Mouse (Mus musculus) testis, adult 2 months (tissue): ENCODE measurements around the gene Dock8. TPM values are rescaled to one million over a fixed set of nuclear protein-coding genes. Genes with fewer than 3 reads are reported as not detected.

Experiments used
- H3K27ac ChIP-seq: fragments of 200-500 bp; 2 replicates; pipeline ENCODE4 v1.5.1; 2012; ENCODE audit warnings: low read depth, low read length; ENCODE audit not compliant: control insufficient read depth, insufficient read depth
- H3K27me3 ChIP-seq: fragments of 200-500 bp; 2 replicates; pipeline ENCODE4 v1.6.1; 2012; ENCODE audit warnings: mild to moderate bottlenecking, low read length, moderate library complexity; ENCODE audit not compliant: control insufficient read depth, insufficient read depth
- H3K36me3 ChIP-seq: fragments of 200-500 bp; 2 replicates; pipeline ENCODE4 v1.6.1; 2012; ENCODE audit warnings: mild to moderate bottlenecking, low read length; ENCODE audit not compliant: control insufficient read depth, insufficient read depth
- H3K4me1 ChIP-seq: fragments of 200-500 bp; 2 replicates; pipeline ENCODE4 v1.6.1; 2012; ENCODE audit warnings: low read length; ENCODE audit not compliant: control insufficient read depth, insufficient read depth
- H3K4me3 ChIP-seq: fragments of 200-500 bp; 2 replicates; pipeline ENCODE4 v1.5.1; 2012; ENCODE audit warnings: low read depth, mild to moderate bottlenecking, low read length, moderate library complexity, mixed read lengths; ENCODE audit not compliant: control insufficient read depth
- CTCF ChIP-seq: fragments of 200-500 bp; IDR thresholded peaks from 2 replicates; pipeline ENCODE4 v1.5.1; 2012; ENCODE audit warnings: low read depth, mild to moderate bottlenecking, inconsistent platforms, low read length, moderate library complexity; ENCODE audit not compliant: control insufficient read depth, insufficient read depth, insufficient replicate concordance
- POLR2A ChIP-seq: fragments of 200-500 bp; IDR thresholded peaks from 2 replicates; pipeline ENCODE4 v1.6.1; 2012; ENCODE audit warnings: low read depth, mild to moderate bottlenecking, inconsistent platforms, low read length, moderate library complexity; ENCODE audit not compliant: control insufficient read depth
- polyA plus RNA-seq: library from polyadenylated mRNA; depleted of rRNA; stranded (reverse); fragments of >200 nt; gene quantifications from 2 replicates; pipeline ENCODE4 v1.2.3, GENCODE M21; 2012

The Dock8 gene
- polyA plus RNA-seq, 1 experiment, result 3.8 TPM

- Histone ChIP-seq H3K4me1 (peaks cover 3% of the 10 kb centered on the region; the same call in 1 of the 2 replicates), H3K27me3 (no peaks in the 10 kb centered on the region), H3K4me3 (no peak overlapping the region), H3K36me3 (no peaks in the 10 kb centered on the region), H3K27ac (0 out of 2 replicates have a peak overlapping the region, but pooled peaks have one; percentile 36)
- no peak for TF ChIP-seq CTCF
Measured at GRCm38 (mm10) chr19:24977991-24978390, 21.3 kb upstream of the Dock8 start.

GRCm38 (mm10) chr19:24978852-24979842, 20.2 kb upstream of the Dock8 start:
- Histone ChIP-seq H3K4me1 (peaks cover 3% of the 10 kb centered on the region; the same call in 1 of the 2 replicates), H3K27me3 (no peaks in the 10 kb centered on the region), H3K27ac (no peak overlapping the region), H3K4me3 (no peak overlapping the region), H3K36me3 (no peaks in the 10 kb centered on the region)
- TF ChIP-seq POLR2A (no peak), CTCF (no peak)

GRCm38 (mm10) chr19:24981294-24981693, 18.0 kb upstream of the Dock8 start:
- no peaks in the 10 kb centered on the region for H3K27me3 ChIP-seq
- no peaks in the 10 kb centered on the region for H3K36me3 ChIP-seq
- no peak for TF ChIP-seq CTCF
- H3K27ac ChIP-seq, result no peak overlapping the region
- peaks cover 3% of the 10 kb centered on the region; the same call in 1 of the 2 replicates for H3K4me1 ChIP-seq
- no peak overlapping the region for H3K4me3 ChIP-seq

- TF ChIP-seq CTCF (no peak), POLR2A (no peak)
- no peaks in the 10 kb centered on the region for H3K27me3 ChIP-seq
- H3K27ac ChIP-seq, result no peak overlapping the region
- peaks cover 3% of the 10 kb centered on the region; the same call in 1 of the 2 replicates for H3K4me1 ChIP-seq
- no peak overlapping the region for H3K4me3 ChIP-seq
- H3K36me3 ChIP-seq, result no peaks in the 10 kb centered on the region
Measured at GRCm38 (mm10) chr19:24983050-24983449, 16.3 kb upstream of the Dock8 start.

GRCm38 (mm10) chr19:24983857-24984498, 15.4 kb upstream of the Dock8 start:
- no peak overlapping the region for H3K27ac ChIP-seq

GRCm38 (mm10) chr19:24985045-24985444, 14.3 kb upstream of the Dock8 start:
- H3K27ac ChIP-seq, result no peak overlapping the region
- no peaks in the 10 kb centered on the region for H3K36me3 ChIP-seq
- H3K4me3 ChIP-seq, result no peak overlapping the region
- H3K27me3 ChIP-seq, result no peaks in the 10 kb centered on the region
- no peak for TF ChIP-seq POLR2A
- TF ChIP-seq CTCF, result no peak
- peaks cover 3% of the 10 kb centered on the region; the same call in 1 of the 2 replicates for H3K4me1 ChIP-seq

More at GRCm38 (mm10) chr19:24983857-24984498, 15.4 kb upstream of the Dock8 start:
- H3K4me1 ChIP-seq, result peaks cover 3% of the 10 kb centered on the region; the same call in 1 of the 2 replicates
- no peaks in the 10 kb centered on the region for H3K36me3 ChIP-seq
- H3K27me3 ChIP-seq, result no peaks in the 10 kb centered on the region
- H3K4me3 ChIP-seq, result no peak overlapping the region
- TF ChIP-seq POLR2A (no peak), CTCF (no peak)

- H3K36me3 ChIP-seq, result no peaks in the 10 kb centered on the region
- H3K4me1 ChIP-seq, result no peaks in the 10 kb centered on the region
- no peak overlapping the region for H3K27ac ChIP-seq
- H3K27me3 ChIP-seq, result no peaks in the 10 kb centered on the region
- TF ChIP-seq POLR2A (no peak), CTCF (no peak)
- no peak overlapping the region for H3K4me3 ChIP-seq
Measured at GRCm38 (mm10) chr19:24987355-24987754, 12.0 kb upstream of the Dock8 start.
